14 mouse cellular contexts compared by ENCODE assay signal in genomic region chr11:109545700-109546143, GRCm38 (mm10).
DNase-seq lines count a peak whose midpoint lies in the region; ATAC-seq and TF ChIP-seq lines count a peak whose summit lies in the region.
"Had no signal": no experiment of that assay in that cellular context is flagged by ENCODE, and none has a peak within 500 bp of the region (broad histone marks: within the 10 kb centered on the region; RNA-seq: fewer than 3 reads in every experiment).

No protein-coding gene starts in this region.

- H3K4me3 ChIP-seq in midbrain, embryonic 11.5 days (ENCODE audit: low read depth, low read length): no peak overlapping the region
- H3K4me3 ChIP-seq in midbrain, embryonic 14.5 days (replicated peaks; ENCODE audit: low read depth, low read length): no peak overlapping the region
- no peak overlapping the region for H3K4me3 ChIP-seq in intestine, embryonic 15.5 days (replicated peaks)
- H3K4me3 ChIP-seq in myocyte: no peak overlapping the region
- H3K4me3 ChIP-seq in hindbrain, embryonic 11.5 days (ENCODE audit: low read depth, low read length): no peak overlapping the region
- H3K4me3 ChIP-seq: embryonic facial prominence, embryonic 13.5 days; limb, embryonic 12.5 days; midbrain, embryonic 15.5 days had no signal

- DNase-seq in midbrain, embryonic 11.5 days (ENCODE audit: low spot score, missing footprints): peak; percentile 83
- no peak for DNase-seq in midbrain, embryonic 14.5 days
- DNase-seq in kidney, postnatal 25 days: peak; percentile 67 to 92
- no peak for DNase-seq in gastrocnemius, postnatal 10 days
- DNase-seq in thymus, postnatal 36 days: no peak
- DNase-seq in hindbrain, embryonic 11.5 days (ENCODE audit: low spot score): no peak
- DNase-seq: cerebellum, adult 11-12 months had no signal

- no peak overlapping the region for H3K9ac ChIP-seq in midbrain, embryonic 11.5 days (ENCODE audit: low read length)
- no peak overlapping the region for H3K9ac ChIP-seq in midbrain, embryonic 14.5 days (replicated peaks; ENCODE audit: low read length)
- no peak overlapping the region for H3K9ac ChIP-seq in intestine, embryonic 15.5 days
- H3K9ac ChIP-seq in hindbrain, embryonic 11.5 days (ENCODE audit: low read depth, low read length): no peak overlapping the region
- H3K9ac ChIP-seq: embryonic facial prominence, embryonic 13.5 days; hindbrain, embryonic 14.5 days; limb, embryonic 12.5 days; midbrain, embryonic 15.5 days had no signal

- no peak for ATAC-seq in midbrain, embryonic 11.5 days (ENCODE audit: low FRiP score)
- ATAC-seq in midbrain, embryonic 14.5 days (ENCODE audit: low FRiP score, low TSS enrichment): no peak
- ATAC-seq in intestine, embryonic 15.5 days: peak; percentile 36; the same call in 1 of the 2 replicates
- no peak for ATAC-seq in hindbrain, embryonic 11.5 days (ENCODE audit: low FRiP score)
- ATAC-seq: midbrain, embryonic 15.5 days had no signal

- WGBS in midbrain, embryonic 11.5 days: 80% methylated on average over 12 of the region's 12 CpGs
- 80% methylated on average over 12 of the region's 12 CpGs for WGBS in midbrain, embryonic 14.5 days
- 33% methylated on average over 12 of the region's 12 CpGs for WGBS in intestine, embryonic 15.5 days
- WGBS in hindbrain, embryonic 11.5 days: 74% methylated on average over 12 of the region's 12 CpGs

- no peaks in the 10 kb centered on the region for H3K4me1 ChIP-seq in midbrain, embryonic 11.5 days (ENCODE audit: control insufficient read depth, insufficient read depth, low read length)
- H3K4me1 ChIP-seq in midbrain, embryonic 14.5 days (ENCODE audit: control insufficient read depth, insufficient read depth, low read length): no peaks in the 10 kb centered on the region
- H3K4me1 ChIP-seq in intestine, embryonic 15.5 days (replicated peaks): peaks cover 5% of the 10 kb centered on the region; the same call in 1 of the 2 replicates
- H3K4me1 ChIP-seq in hindbrain, embryonic 11.5 days (replicated peaks; ENCODE audit: control insufficient read depth, insufficient read depth, low read length): no peaks in the 10 kb centered on the region
- H3K4me1 ChIP-seq: midbrain, embryonic 15.5 days had no signal

- H3K79me2 ChIP-seq in myocyte (ENCODE audit: control insufficient read depth, insufficient read depth): no peaks in the 10 kb centered on the region

- H3ac ChIP-seq in myocyte (ENCODE audit: control insufficient read depth, insufficient read length): no peak overlapping the region

- no peaks in the 10 kb centered on the region for H3K36me3 ChIP-seq in midbrain, embryonic 11.5 days (ENCODE audit: control insufficient read depth, insufficient read depth, low read length)
- no peaks in the 10 kb centered on the region for H3K36me3 ChIP-seq in midbrain, embryonic 14.5 days (ENCODE audit: control insufficient read depth, insufficient read depth, low read length)
- H3K36me3 ChIP-seq in intestine, embryonic 15.5 days: no peaks in the 10 kb centered on the region
- no peaks in the 10 kb centered on the region for H3K36me3 ChIP-seq in myocyte (ENCODE audit: control insufficient read depth, insufficient read depth)
- H3K36me3 ChIP-seq in hindbrain, embryonic 11.5 days (ENCODE audit: control insufficient read depth, insufficient read depth, low read length): no peaks in the 10 kb centered on the region
- H3K36me3 ChIP-seq: embryonic facial prominence, embryonic 13.5 days; G1E; limb, embryonic 12.5 days; midbrain, embryonic 15.5 days had no signal

- no peak overlapping the region for H3K27ac ChIP-seq in midbrain, embryonic 11.5 days (ENCODE audit: low read depth, low read length)
- no peak overlapping the region for H3K27ac ChIP-seq in midbrain, embryonic 14.5 days (replicated peaks; ENCODE audit: low read depth, low read length)
- H3K27ac ChIP-seq in intestine, embryonic 15.5 days: no peak overlapping the region
- H3K27ac ChIP-seq in hindbrain, embryonic 11.5 days (ENCODE audit: low read depth, low read length): no peak overlapping the region
- H3K27ac ChIP-seq: embryonic facial prominence, embryonic 13.5 days; hindbrain, embryonic 14.5 days; limb, embryonic 12.5 days; midbrain, embryonic 15.5 days had no signal

- H3K9me3 ChIP-seq in midbrain, embryonic 11.5 days (ENCODE audit: control insufficient read depth, low read length): no peaks in the 10 kb centered on the region
- no peaks in the 10 kb centered on the region for H3K9me3 ChIP-seq in midbrain, embryonic 14.5 days (ENCODE audit: control insufficient read depth, low read length)
- H3K9me3 ChIP-seq in intestine, embryonic 15.5 days: no peaks in the 10 kb centered on the region
- no peaks in the 10 kb centered on the region for H3K9me3 ChIP-seq in hindbrain, embryonic 11.5 days (ENCODE audit: control insufficient read depth, low read length)
- H3K9me3 ChIP-seq: embryonic facial prominence, embryonic 13.5 days; G1E; limb, embryonic 12.5 days; midbrain, embryonic 15.5 days had no signal

- no peaks in the 10 kb centered on the region for H3K27me3 ChIP-seq in midbrain, embryonic 11.5 days (ENCODE audit: control insufficient read depth, insufficient read depth, low read length)
- H3K27me3 ChIP-seq in midbrain, embryonic 14.5 days (ENCODE audit: control insufficient read depth, insufficient read depth, low read length): no peaks in the 10 kb centered on the region
- H3K27me3 ChIP-seq in intestine, embryonic 15.5 days (replicated peaks): no peaks in the 10 kb centered on the region
- H3K27me3 ChIP-seq in myocyte (ENCODE audit: control insufficient read depth, insufficient read depth, insufficient read length): no peaks in the 10 kb centered on the region
- H3K27me3 ChIP-seq in hindbrain, embryonic 11.5 days (ENCODE audit: control insufficient read depth, insufficient read depth, low read length): no peaks in the 10 kb centered on the region
- H3K27me3 ChIP-seq: embryonic facial prominence, embryonic 13.5 days; limb, embryonic 12.5 days; midbrain, embryonic 15.5 days had no signal

- no peak overlapping the region for H3K4me2 ChIP-seq in midbrain, embryonic 11.5 days
- H3K4me2 ChIP-seq in midbrain, embryonic 14.5 days (ENCODE audit: low read length): no peak overlapping the region
- H3K4me2 ChIP-seq in intestine, embryonic 15.5 days (replicated peaks): no peak overlapping the region; the same call in 1 of the 2 replicates
- peak overlapping the region; percentile 18 for H3K4me2 ChIP-seq in myocyte (ENCODE audit: low read depth)
- H3K4me2 ChIP-seq in hindbrain, embryonic 11.5 days (replicated peaks; ENCODE audit: low read depth, low read length): no peak overlapping the region
- H3K4me2 ChIP-seq: embryonic facial prominence, embryonic 13.5 days; hindbrain, embryonic 14.5 days; limb, embryonic 12.5 days; midbrain, embryonic 15.5 days had no signal

- TF ChIP-seq POLR2A in myocyte (IDR thresholded peaks at IDR 0.05; ENCODE audit: insufficient read length, low read depth): no peak

TF ChIP-seq in myocyte, 11 proteins besides CTCF, POLR2A, EP300 and RAD21:
- no peak for TF ChIP-seq MYOG (IDR thresholded peaks at IDR 0.05; ENCODE audit: control insufficient read depth in 1 of 3, insufficient read depth in 1 of 3, insufficient read length in 2 of 3, low read depth in 2 of 3)
- peak in 2 of 3 experiments; percentile 17 to 41 for TF ChIP-seq MYOD1 (IDR thresholded peaks at IDR 0.05; ENCODE audit: control insufficient read depth in 1 of 3, insufficient read length in 2 of 3, low read depth in 2 of 3)
TF ChIP-seq in myocyte: peak in this region for 1.

Comparison
In these comparisons a context has a peak if more than half of its experiments do, and no peak if none do; other contexts are left out.
1. DNase-seq: peak in midbrain, embryonic 11.5 days (single experiment) and kidney, postnatal 25 days (2 of 2); none in midbrain, embryonic 14.5 days (single experiment), gastrocnemius, postnatal 10 days (single experiment), thymus, postnatal 36 days (0 of 2) and hindbrain, embryonic 11.5 days (single experiment).